Mouse (Mus musculus) 3134 (cell line): ENCODE data around the gene Rad9b.

Source experiments
- DNase-seq: peaks from one replicate; pipeline ENCODE4 v3.0.0-alpha.2; 2011; ENCODE audit warnings: low spot score; ENCODE audit not compliant: insufficient read length; ENCODE audit errors: extremely low read depth

The Rad9b gene

DNA sequence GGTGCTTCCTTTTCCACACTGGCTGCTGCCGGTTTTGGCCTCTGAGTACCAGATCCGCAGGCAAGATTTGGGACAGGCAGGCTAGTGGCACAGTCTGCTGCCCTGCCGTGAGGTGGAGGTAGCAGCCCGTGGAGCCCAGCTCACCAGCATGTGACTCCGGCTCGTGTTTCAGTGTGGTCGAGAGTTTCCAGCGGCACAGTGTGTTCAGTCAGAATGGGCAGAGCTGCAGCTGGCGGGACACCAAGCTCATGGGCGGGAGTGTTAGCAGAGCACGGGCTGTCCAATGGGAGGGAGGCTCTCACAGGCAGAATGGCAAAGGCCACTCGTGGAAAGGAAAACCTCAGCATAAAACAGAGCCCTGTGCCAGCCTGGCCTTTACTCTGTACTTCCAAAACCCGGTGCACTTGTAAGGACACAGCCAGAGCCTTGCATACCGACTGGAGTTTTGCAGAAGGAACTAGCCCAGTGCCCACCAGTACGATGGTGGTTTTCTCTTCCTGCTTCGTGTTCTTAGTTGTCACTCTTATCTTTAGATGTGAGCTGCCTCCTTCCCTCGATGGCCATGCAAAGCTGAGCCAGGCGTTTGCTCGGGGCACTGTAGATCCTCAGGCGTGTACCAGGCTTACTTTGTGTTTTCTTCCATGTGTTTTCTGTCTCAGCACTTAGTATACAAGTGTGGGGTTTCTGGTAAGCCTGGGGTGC is 38.9 kb downstream of the Rad9b start:
- peak; percentile 83 for DNase-seq

DNA sequence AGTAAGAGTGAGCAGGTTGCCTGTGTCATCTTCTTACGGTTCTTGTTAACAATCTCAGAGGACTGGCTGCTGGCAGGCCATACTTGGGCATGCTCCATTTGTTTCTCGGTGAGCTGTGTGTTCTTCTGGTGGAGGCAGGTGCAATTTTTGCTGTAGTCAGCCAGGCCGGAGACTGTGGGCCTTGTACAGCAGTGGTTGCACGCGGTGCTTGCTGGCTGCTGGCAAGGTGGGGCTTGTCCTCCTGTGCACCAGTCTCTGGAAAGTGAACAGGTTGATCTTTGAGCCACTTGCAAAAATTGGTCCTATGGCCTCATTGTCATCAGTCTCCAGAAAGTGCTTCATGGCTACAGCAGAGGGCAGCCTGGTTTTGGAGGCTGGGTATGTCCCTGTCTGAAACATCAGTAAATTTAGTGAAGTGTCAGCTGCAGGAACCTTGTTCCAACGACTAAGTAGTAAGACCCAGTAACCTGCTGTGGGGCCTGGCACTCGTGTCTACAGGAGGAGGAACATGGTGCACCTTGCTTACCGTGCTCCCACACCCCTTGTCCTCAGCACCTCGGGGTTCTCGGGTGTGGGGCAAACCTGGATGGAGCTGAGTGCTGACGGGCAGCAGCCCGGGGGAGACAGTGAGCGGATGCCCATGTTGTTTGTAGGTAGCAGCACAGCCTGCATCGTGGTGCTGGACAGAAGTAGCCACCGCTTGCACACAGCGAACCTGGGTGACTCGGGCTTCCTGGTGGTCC is 40.9 kb downstream of the Rad9b start:
- no peak for DNase-seq

DNA sequence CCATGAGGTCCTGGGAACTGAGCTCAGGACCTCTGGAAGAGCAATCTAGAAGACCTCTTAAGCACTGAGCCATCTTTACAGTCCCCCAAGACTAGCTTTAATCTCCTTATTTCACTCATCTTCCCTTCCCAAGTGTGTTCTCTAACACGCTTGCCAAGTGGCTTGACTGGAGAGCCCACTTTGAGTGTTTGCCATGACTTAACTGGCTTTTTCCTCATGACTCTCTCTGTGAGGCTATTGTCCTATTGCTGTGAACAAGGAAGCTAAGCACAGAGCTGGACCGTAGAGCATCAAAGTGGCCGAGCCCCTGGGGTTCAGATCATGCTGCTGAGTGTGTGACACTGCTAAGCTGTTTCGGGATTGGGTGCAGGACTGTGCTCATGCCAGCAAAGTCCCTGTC is 41.7 kb downstream of the Rad9b start:
- no peak for DNase-seq

DNA sequence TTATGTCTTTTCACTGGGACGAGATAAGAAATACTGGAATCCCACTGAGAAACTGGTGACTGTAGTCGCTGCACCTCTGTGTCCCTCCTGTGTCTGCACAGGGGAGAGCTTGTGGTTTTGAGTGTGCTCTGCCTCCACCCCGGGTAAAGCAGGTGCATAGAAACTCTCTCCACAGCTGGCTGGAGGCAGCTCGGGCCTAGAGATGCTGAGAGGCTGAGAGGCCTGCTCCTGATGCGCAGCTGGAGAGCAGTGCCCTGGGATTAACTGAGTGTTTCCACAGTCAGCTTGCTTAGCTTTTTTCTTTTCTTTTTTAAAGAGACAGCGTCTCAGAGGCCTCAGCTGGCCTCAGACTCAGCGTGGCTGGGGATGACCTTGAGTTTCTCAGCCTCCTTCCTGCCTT is 42.3 kb downstream of the Rad9b start:
- DNase-seq, result no peak

DNA sequence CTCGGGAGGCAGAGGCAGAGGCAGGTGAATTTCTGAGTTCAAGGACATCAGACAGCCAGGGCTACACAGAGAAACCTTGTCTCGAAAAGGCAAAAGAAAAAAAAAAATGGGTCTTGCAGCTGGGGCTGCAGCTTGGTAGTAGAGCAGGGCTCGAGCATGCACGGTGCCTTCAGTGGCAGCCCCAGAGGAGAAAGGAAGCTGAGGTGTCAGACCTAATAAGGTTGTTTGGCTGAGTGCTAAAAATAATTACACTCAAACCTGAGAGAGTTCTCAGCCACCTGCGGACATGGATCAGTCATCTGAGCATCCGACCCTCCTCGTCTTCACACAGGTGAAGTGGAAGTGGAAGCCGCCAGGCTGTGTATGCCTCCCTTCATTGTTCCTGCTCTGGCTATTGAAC is 43.3 kb downstream of the Rad9b start:
- no peak for DNase-seq

DNA sequence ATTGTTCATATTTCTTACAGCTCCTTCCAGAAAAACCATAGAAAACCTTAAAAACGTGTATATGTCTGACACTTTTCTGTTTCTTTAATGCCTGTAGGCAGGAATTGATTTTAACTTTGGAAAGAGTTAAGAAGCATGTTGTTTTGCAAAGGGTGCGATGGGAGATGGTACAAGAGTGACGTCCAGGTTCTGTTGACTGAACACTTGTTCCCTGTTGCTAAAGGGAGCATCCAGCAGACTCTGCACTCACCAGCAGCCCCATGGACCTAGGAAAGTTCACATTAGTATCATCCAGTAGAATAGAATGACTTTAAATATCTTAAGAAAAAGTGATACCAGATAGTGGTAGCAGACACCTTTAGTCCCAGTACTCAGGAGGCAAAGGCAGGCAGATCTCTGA is 47.5 kb downstream of the Rad9b start:
- DNase-seq, result no peak

DNA sequence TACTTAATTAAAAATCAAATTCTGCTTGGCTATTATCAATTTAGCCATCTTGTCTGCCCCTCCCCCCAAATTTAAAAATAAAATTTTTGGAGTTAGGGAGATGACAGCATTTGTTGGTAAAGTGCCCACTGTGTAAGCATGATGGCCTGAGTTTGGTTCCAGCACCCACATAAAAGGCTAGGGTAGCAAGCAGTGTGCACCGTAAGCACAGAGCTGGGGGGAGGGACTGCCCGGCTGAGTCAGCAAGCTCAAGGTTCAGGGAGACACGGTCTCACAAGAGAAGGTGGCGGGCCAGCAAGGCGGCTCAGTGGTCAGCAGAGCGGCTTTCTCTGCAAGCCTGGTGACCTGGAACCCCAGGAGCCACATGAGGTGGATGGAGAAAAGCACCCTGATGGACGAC is 48.6 kb downstream of the Rad9b start:
- peak; percentile 47 for DNase-seq

DNA sequence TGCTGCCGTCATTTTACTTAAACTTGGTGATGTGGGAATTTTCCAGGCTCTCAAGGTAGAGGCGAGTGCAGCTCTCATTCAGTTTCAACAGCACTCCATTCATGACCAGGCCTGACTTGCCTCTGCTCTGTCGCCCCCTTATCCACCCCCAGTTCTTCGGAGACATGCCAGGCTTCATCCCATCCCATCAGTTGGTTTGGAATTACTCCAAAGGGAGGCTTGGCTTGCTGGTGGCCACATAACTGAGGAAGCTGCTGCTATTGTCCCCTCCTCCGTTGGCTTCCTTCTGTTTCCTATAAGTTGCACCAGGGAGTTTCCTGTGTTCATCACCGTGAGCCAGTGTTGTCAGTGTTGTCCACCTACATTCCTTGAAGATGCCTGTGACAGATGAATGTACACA is 49.5 kb downstream of the Rad9b start:
- no peak for DNase-seq

DNA sequence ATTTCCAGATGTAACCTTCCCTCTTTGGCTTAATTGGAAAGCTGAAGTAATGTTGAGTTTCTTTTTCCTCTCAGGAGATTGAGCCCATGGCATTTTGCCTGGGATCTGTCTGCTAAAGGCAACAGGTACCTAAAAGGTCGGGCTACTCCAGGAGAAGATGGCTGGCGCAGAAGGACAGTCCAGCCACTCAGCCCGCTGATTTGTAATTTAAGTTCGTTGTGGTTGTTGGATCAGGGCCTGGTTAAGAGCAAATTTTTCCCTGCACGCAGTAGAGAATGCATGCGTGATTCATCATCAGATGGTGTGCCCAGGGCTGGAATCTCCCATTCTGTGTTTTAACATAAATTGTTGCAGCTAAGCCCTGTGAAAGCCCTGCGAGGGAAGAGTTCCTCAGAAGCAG is 50.1 kb downstream of the Rad9b start:
- peak; percentile 71 for DNase-seq

DNA sequence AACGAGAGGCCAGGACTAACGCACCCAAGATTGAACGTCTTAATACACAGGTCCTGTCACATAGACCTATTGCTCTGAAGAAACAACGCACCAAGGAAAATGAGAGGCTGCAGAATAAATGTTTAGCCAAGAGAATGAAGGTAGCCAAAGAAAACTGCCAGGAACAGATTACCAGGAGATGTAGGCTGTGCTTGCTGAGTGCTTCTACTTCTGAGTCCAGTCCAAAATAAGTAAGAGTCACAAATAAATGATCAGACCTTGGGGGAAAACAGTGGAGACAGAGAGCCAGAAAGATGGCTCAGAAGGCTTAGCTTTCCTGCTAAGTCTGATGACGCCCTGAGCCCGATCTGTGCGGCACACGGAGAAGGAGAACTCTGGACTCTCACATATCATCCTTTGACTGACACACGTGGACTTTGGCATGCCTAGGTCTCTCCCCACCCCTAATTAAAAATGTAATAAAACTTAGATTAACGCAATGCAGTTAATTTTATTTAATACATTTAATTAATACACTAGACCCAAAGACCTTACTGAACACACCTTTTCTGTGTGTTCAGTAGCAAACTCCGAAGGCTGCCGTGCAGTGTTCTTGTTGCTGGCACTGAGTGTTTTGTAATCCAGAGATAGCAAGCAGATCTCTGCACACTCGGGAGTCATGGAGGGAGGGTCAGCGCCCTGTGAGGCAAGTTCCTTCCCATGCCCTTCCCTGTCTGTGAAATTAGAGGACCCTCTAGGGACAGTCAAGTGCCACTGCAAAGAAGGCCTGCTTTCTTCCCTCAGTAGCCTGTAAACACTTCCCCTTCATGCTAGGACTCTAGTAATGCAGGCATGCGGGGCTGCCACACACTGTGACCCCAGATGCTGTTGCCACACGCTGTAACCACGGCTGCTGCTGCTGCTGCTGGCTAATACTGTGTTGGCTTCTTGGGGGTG is 51.0 kb downstream of the Rad9b start:
- peak; percentile 39 for DNase-seq

DNA sequence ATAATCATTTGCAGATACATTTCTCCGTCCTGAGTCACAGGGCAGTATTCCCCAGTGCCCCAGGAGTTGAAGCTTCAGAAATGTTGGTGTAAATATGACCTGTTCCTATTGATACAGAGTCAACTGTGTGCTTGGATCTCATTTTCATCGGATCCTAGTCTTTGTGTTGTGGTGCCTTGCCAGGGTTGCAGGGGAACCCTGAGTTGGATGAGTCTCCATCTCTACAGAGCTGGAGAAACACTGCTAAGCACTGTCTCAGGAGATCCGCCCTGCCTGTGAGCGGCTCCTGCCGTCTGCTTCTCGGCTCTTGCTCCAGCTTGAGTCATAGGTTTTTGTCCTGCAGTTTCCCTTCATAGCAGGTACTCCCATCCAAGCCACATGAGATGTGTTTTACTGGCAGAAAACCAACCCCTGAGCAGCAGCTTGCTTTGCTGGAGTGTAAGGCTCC is 53.9 kb downstream of the Rad9b start:
- DNase-seq, result peak; percentile 73

DNA sequence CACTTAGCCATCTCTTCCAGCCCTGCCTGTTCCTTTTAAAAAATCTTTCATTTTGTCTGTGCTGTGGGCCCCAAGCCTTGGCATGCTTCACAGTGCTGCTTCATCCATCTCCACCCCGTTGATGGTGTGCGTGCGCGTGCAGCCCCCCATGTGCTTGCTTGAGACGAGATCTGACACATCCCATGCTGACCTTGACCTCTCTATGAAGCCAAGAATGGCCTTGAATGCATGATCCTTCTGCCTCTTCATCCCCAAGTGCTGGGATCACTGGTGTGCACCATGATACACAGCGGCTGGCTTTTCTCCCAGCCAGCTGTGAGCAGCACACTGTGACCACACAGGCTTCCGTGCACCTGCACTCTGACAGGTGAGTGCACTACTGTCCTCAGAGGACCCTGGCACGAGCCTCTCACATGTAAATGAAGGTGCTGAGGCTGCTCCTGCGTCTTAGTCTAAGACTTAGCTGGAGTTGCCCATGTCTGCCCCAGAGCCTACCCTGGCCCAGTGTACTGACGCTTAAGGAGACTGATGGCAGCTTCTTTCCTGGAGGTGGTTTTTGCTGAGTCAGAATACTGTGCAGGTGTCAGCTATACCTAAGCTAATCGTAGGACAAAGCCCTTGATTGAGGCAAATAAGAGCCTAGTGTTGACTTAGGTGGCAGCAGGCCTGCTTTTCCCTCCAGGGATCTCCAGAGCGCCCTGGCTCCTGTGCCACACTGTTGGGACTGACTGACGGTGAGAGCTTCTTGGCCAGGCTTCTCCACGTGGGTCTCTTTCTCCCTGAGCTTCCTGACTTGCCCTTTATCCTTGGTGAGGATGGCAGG is 58.7 kb downstream of the Rad9b start:
- DNase-seq, result no peak

DNA sequence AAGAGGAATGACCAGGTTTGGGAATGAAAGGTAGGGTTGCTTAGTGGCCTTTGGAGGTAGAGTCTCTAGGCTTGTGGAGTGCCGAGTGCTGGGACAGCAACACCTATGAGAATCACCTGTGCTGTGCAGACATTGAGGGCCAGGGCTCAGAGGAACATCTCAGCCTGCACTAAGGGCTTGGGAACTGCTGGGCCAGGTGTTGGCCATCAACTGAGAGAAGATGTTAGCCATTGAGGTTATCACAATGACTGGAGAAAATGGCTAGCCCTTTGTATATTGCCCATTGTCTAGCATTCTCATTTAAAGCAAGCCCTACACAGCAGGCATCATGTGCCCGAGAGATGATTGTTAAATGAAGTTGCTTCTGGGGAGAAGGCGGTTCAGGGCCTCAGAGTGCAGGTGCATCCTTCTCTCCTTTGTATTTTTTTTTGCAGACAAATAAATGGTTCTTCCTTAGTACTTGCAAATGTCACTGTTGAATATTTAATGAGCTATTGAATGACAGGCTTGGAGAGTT is 59.8 kb downstream of the Rad9b start:
- no peak for DNase-seq

DNA sequence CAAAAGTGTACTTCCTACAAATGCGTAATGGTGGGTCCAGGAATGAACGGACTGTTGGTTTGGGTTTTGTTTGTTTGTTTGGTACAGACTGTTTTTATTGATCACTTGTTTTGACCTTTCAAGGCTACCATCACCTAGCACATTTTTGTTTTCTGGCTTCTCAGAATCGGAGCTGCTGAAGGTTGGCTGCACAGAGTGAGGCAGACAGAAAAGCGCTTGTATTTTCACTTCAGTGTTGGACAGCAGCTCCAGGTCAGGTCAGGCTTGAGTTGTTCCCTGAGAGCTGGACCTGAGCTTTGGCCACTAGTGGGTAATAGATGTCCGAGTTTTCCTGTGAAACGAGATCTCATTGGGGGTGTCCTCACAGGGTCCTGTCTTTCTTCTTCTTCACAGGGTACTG is 60.9 kb downstream of the Rad9b start:
- DNase-seq, result no peak

DNA sequence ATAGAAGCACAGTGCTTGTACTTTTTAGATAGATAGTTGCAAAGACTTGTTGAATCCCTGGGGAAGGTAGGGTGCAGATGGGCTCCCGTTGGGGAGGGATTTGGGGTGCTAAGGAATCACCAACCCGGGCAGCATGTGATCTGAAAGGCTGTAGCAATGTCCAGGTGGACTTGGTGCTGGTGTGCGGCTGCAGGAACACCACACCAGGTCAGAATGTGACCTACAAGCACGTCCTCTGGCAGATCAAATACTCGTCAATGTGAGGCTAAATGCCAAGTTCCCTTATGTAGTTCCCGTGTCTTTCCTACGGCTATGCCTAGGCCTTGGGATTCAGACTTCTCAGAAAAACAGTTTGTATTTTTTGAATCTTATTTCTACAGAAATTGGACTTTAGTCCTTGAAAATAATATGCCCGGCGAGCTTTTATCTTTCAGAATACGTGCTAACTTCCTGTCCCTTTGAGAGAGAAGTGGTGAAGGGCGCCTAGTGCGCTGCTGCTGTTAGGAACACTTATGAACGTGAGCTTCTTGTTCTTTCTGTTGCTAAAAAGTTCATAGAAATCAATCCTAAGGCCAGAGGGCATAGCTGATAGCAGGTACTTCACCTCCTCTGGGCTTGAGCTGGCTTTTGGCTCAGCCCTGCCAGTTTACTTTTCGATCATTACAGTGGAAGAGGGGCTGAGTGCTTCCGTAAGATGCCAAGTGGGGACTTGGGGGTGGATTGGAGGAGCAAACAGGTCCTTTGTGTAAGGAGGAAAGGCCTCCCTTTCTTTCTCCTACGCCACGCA is 62.3 kb downstream of the Rad9b start:
- no peak for DNase-seq

DNA sequence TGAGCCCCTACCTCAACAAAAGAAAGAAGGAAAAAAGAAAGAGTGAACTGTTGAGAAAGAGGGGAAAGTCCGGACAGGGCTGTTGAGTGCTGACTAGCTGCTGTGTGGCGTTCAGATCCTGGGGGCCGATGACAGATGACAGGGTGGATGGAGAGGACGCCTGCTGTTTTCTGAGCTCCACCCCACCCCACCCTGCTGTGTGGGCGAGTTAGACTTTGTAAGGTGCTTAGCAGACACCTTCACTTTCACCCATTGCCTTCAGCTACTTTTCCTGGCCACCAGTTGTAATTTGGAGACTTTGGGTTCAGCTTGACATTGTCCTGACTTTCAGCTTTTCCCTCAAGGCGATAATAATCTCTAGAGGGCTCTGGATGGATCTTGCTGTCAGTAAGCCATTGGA is 62.9 kb downstream of the Rad9b start:
- no peak for DNase-seq

DNA sequence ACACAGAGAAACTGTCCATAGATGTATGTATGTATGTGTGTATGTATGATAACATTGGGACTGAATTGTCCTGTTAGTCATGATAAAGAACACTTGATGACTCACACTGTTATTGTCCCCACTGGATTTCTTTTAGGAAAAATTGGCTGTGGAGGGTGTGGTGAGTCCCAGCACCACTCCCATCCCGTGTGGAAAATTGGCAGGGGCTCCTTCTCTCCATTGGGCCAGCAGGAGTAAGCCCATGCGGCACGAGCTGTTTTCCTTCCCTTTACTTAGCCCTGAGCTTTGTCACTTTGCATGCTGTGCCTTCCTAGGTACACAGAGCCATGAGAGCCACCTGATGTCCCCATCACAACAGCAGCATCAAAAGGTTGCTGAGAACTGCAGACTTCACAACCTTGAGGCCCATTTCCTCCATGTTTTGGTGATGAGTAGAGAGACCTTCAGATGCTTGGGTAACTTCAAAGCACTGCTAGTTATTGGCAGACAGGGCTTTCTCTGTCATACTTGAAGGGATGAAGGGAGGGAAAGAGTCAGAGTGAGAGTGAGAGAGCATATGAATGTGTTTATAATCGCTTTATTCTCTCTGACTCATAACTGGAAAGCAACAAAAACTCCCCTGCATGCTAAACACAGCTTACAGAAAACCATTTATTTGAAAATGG is 65.8 kb downstream of the Rad9b start:
- no peak for DNase-seq

DNA sequence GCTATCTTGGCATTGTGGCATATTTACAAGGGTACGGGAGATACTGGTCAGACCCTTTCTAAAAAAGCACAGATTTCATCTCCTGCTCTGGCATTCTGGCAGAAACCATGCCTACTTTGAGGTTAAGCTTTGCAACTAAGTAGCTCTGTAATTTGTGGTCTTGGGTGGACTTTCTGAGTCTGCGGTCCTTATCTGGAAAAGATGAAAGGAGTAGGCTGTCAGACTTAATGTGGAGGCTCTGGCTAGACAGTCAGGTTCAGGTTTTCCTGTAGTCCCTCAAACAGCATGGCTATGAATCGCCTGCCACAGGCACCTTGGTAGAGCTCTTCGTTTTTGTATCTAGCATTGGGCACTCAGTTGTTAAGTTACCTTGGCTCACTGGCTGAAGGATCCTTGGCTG is 67.0 kb downstream of the Rad9b start:
- no peak for DNase-seq

DNA sequence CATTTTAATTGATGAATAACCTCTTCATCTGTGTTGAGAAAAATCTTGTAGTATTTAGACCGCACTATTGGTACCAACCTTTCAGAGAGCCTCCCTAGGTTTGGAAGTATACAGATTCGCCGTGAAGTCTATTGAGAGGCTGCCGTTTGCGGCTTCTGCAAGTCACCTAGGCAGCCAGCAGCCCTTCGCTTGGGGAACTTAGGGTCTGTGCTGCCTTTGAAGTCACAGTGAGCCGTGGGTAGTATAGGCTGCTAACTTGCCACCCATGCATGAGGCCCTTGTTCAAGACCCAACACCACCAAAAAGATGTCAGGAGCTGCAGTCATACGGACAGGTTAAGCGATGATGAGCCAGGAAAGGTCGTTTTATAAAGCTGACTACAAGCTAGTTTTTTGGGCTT is 67.8 kb downstream of the Rad9b start:
- DNase-seq, result no peak
